Mouse (Mus musculus) midbrain, embryonic 16.5 days (tissue): ENCODE measurements around the gene Rtn4. TPM values are rescaled to one million over a fixed set of nuclear protein-coding genes. Genes with fewer than 3 reads are reported as not detected.

ENCODE experiments used
- ATAC-seq: fragments of 200-750 bp; cut with Nextera tagmentation; 2 replicates; pipeline ENCODE4 v1.8.0; 2017; ENCODE audit warnings: moderate TSS enrichment
- H3K27ac ChIP-seq: fragments of 300-500 bp; sonication (generic); 2 replicates; pipeline ENCODE4 v1.5.1; 2014; ENCODE audit warnings: mild to moderate bottlenecking, low read length, mixed read lengths
- H3K27me3 ChIP-seq: fragments of 300-500 bp; sonication (generic); 2 replicates; pipeline ENCODE4 v1.6.1; 2014; ENCODE audit warnings: low read depth, low read length, mixed read lengths; ENCODE audit not compliant: control insufficient read depth, insufficient read depth
- H3K36me3 ChIP-seq: fragments of 300-500 bp; sonication (generic); 2 replicates; pipeline ENCODE4 v1.6.1; 2014; ENCODE audit warnings: mild to moderate bottlenecking, low read length, moderate library complexity, mixed read lengths; ENCODE audit not compliant: control insufficient read depth, insufficient read depth
- H3K4me1 ChIP-seq: fragments of 300-500 bp; sonication (generic); 2 replicates; pipeline ENCODE4 v1.6.1; 2014; ENCODE audit warnings: mild to moderate bottlenecking, low read length, mixed read lengths; ENCODE audit not compliant: control insufficient read depth, insufficient read depth
- H3K4me2 ChIP-seq: fragments of 300-500 bp; sonication (generic); 2 replicates; pipeline ENCODE4 v1.6.1; 2014; ENCODE audit warnings: mild to moderate bottlenecking, low read length, mixed read lengths
- H3K4me3 ChIP-seq: fragments of 300-500 bp; sonication (generic); 2 replicates; pipeline ENCODE4 v1.5.1; 2014; ENCODE audit warnings: low read depth, mild to moderate bottlenecking, low read length, moderate library complexity, mixed read lengths
- H3K9ac ChIP-seq: fragments of 300-500 bp; sonication (generic); 2 replicates; pipeline ENCODE4 v1.6.1; 2014; ENCODE audit warnings: low read depth, low read length, mixed read lengths
- H3K9me3 ChIP-seq: fragments of 300-500 bp; sonication (generic); replicated peaks from 2 replicates; pipeline ENCODE4 v1.6.1; 2014; ENCODE audit warnings: mild to moderate bottlenecking, low read length, mixed read lengths; ENCODE audit not compliant: control insufficient read depth, poor library complexity, severe bottlenecking
- WGBS: fragments of 180-500 bp; shearing (Covaris S2); extraction: QIAGEN DNeasy Blood & Tissue Kit; methylation state at CpG from one replicate; pipeline ENCODE4 v1.1.7; 2014; 5-methylcytosine and 5-hydroxymethylcytosine counted together
- polyA plus RNA-seq: library from polyadenylated mRNA; unstranded; fragments of >200 nt; fragmentation: Nextera tagmentation; extraction: Ambion mirVana; gene quantifications from 2 replicates; pipeline ENCODE4 v1.2.1, GENCODE M21; 2015

Gene Rtn4
- polyA plus RNA-seq, 1 experiment from 2014 or later = 140 TPM

DNA sequence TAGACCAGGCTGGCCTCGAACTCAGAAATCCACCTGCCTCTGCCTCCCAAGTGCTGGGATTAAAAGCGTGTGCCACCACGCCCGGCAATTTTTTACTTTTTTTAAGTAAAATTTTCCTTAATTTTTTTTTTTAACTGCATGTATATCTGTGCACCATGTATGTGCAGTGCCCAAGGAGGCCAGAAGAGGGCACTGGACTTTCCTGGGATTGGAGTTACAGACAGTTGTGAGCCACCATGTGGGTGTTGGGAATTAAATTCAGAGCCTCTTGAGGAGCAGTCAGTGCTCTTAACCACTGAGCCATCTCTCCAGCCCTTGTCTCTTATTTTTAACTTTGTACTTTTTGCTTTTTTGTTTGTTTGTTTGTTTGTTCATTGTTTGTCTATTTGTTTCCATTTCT is 16.0 kb upstream of the Rtn4 start:
- H3K27me3 ChIP-seq = no peaks in the 10 kb centered on the region
- no peaks in the 10 kb centered on the region for H3K36me3 ChIP-seq
- no peak for ATAC-seq
- H3K9ac ChIP-seq = no peak overlapping the region
- no peak overlapping the region for H3K4me3 ChIP-seq
- no peaks in the 10 kb centered on the region for H3K4me1 ChIP-seq
- no peak overlapping the region for H3K27ac ChIP-seq
- no peaks in the 10 kb centered on the region for H3K9me3 ChIP-seq
- WGBS = 95% methylated on average over 4 of the region's 4 CpGs
- H3K4me2 ChIP-seq = no peak overlapping the region

GRCm38 (mm10) chr11:29679942-29680341 is 12.8 kb upstream of the Rtn4 start:
- Histone ChIP-seq H3K9me3 (no peaks in the 10 kb centered on the region), H3K4me1 (no peaks in the 10 kb centered on the region), H3K4me3 (no peak overlapping the region), H3K9ac (no peak overlapping the region), H3K36me3 (no peaks in the 10 kb centered on the region), H3K4me2 (no peak overlapping the region), H3K27me3 (no peaks in the 10 kb centered on the region), H3K27ac (no peak overlapping the region)
- WGBS = 61% methylated on average over 3 of the region's 3 CpGs
- ATAC-seq = no peak

GRCm38 (mm10) chr11:29680771-29681170 is 12.0 kb upstream of the Rtn4 start:
- ATAC-seq = no peak
- Histone ChIP-seq H3K36me3 (no peaks in the 10 kb centered on the region), H3K27ac (no peak overlapping the region), H3K9ac (no peak overlapping the region), H3K9me3 (no peaks in the 10 kb centered on the region), H3K4me3 (no peak overlapping the region), H3K4me1 (no peaks in the 10 kb centered on the region), H3K27me3 (no peaks in the 10 kb centered on the region), H3K4me2 (no peak overlapping the region)
- WGBS = 82% methylated on average over 3 of the region's 3 CpGs

- WGBS = 73% methylated on average over 2 of the region's 2 CpGs
- no peak overlapping the region for H3K4me3 ChIP-seq
- no peak overlapping the region for H3K4me2 ChIP-seq
- H3K9me3 ChIP-seq = no peaks in the 10 kb centered on the region
- H3K36me3 ChIP-seq = no peaks in the 10 kb centered on the region
- H3K27me3 ChIP-seq = no peaks in the 10 kb centered on the region
- no peaks in the 10 kb centered on the region for H3K4me1 ChIP-seq
- ATAC-seq = no peak
- no peak overlapping the region for H3K9ac ChIP-seq
- no peak overlapping the region for H3K27ac ChIP-seq
Observed at GRCm38 (mm10) chr11:29684272-29684671, 8.5 kb upstream of the Rtn4 start.

- Histone ChIP-seq H3K27ac (no peak overlapping the region), H3K4me1 (no peaks in the 10 kb centered on the region), H3K9ac (no peak overlapping the region), H3K27me3 (no peaks in the 10 kb centered on the region), H3K9me3 (no peaks in the 10 kb centered on the region), H3K4me2 (no peak overlapping the region), H3K4me3 (no peak overlapping the region), H3K36me3 (no peaks in the 10 kb centered on the region)
- WGBS = 89% methylated on average over 2 of the region's 2 CpGs
- ATAC-seq = no peak
Observed at GRCm38 (mm10) chr11:29686176-29686575, 6.6 kb upstream of the Rtn4 start.

- ATAC-seq = no peak
- no peaks in the 10 kb centered on the region for H3K9me3 ChIP-seq
- H3K36me3 ChIP-seq = no peaks in the 10 kb centered on the region
- H3K9ac ChIP-seq = no peak overlapping the region
- H3K27ac ChIP-seq = no peak overlapping the region
- H3K4me2 ChIP-seq = no peak overlapping the region
- no peak overlapping the region for H3K4me3 ChIP-seq
- H3K4me1 ChIP-seq = peaks cover 9% of the 10 kb centered on the region
- no peaks in the 10 kb centered on the region for H3K27me3 ChIP-seq
- WGBS = 96% methylated on average over 1 of the region's 1 CpGs
Observed at GRCm38 (mm10) chr11:29691556-29691955, 1.2 kb upstream of the Rtn4 start.

DNA sequence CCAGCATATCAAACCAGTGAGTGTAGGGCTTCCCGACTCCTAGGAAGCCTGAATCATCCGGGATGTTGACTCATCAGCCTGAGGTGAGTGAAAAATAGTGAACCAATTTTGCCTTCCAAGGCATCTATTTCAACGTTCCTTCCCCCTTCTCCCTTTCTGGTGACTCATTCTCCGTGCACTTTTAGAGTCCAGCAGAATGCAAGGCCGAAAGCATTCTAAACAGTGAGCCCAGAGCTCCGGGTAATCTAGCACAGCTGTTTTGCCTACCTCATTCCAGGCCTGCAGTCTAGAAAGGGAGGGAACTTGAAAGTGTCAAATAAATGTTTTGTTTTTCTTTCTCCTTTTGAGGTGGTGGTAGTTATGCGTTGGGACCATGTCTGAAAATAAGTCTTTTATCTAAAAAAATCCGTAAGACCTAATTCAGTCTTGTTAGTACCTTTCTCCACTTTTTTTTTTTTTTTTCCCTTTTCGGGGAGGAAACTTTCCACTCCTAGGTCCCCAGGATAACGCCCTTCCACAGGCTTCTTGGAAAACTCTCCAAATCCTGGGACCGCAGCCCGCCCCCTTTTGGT is 550 bp upstream of the Rtn4 start:
- Histone ChIP-seq H3K9ac (no peak overlapping the region), H3K4me2 (peak overlapping the region; percentile 21), H3K4me1 (peaks cover 15% of the 10 kb centered on the region), H3K9me3 (no peaks in the 10 kb centered on the region), H3K4me3 (peak overlapping the region; percentile 97), H3K27ac (no peak overlapping the region), H3K27me3 (no peaks in the 10 kb centered on the region), H3K36me3 (no peaks in the 10 kb centered on the region)
- ATAC-seq = no peak
- WGBS = 27% methylated on average over 12 of the region's 12 CpGs

DNA sequence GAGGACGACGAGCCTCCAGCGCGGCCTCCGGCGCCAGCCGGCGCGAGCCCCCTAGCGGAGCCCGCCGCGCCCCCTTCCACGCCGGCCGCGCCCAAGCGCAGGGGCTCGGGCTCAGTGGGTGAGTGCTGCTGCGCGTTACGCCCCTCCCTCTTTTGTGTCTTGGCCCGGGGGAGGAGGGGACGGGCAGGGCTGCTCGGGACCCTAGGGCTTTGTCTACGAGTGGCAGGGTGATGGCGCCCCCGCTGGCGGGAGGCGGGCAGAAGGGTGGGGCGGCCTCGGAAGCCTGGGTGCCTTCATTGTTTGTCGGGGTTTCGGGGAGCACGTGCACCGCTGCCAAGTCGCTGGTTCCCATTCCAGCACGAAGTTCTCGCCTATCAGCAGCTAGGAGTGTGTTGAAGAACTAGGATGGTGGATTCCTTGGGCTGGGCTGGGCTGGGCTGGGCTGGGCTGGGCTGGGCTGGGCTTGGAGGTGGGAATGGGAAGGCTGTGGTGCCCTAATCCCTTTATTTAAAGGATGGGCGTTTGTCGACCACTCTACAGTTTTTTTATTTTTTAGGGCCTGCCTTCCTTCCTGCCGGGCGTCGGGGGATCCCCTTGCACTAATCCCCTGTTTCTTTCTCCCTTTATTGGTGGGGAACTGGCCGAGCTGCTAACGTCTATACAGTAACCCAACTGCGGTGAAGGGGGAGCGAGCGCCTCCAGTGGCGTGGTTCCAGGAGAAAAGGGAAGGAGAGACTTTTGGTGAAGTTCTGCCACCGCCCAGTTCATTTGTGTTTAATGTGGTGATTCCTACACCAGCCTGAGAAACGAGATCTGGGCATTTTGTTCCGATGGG is 1.0 kb downstream of the Rtn4 start:
- Histone ChIP-seq H3K9me3 (no peaks in the 10 kb centered on the region), H3K4me2 (peak overlapping the region; percentile 60), H3K4me1 (peaks cover 25% of the 10 kb centered on the region), H3K4me3 (peak overlapping the region; percentile 97), H3K9ac (peak overlapping the region; percentile 100), H3K27me3 (no peaks in the 10 kb centered on the region), H3K27ac (peak overlapping the region; percentile 98), H3K36me3 (no peaks in the 10 kb centered on the region)
- under 1% methylated on average over 47 of the region's 53 CpGs for WGBS
- peak; percentile 89 for ATAC-seq

GRCm38 (mm10) chr11:29694754-29695153 is 2.0 kb downstream of the Rtn4 start:
- H3K4me3 ChIP-seq = no peak overlapping the region
- no peaks in the 10 kb centered on the region for H3K27me3 ChIP-seq
- no peak overlapping the region for H3K4me2 ChIP-seq
- no peak overlapping the region for H3K27ac ChIP-seq
- ATAC-seq = no peak
- H3K4me1 ChIP-seq = peaks cover 25% of the 10 kb centered on the region
- no peaks in the 10 kb centered on the region for H3K9me3 ChIP-seq
- H3K9ac ChIP-seq = no peak overlapping the region
- no peaks in the 10 kb centered on the region for H3K36me3 ChIP-seq
